Mouse (Mus musculus) stomach, postnatal 0 days (tissue): Measurements from ENCODE around the gene Gal3st2c.
"Not testable (repeated sequence)": the region's sequence is repeated elsewhere in the genome, so short reads cannot be mapped to it uniquely, and the experiment has no call there.

Source experiments
- CTCF ChIP-seq: IDR thresholded peaks from 2 replicates; pipeline ENCODE4 v1.5.1; 2016; ENCODE audit warnings: antibody characterized with exemption, low read depth, mild to moderate bottlenecking, moderate library complexity
- EP300 ChIP-seq: optimal IDR thresholded peaks from 2 replicates; pipeline ENCODE3; 2016; ENCODE audit warnings: antibody characterized with exemption

GRCm38 (mm10) chr1:93990209-93990608 is at the start of gene Gal3st2c:
- TF ChIP-seq CTCF, EP300: not testable (repeated sequence)
